Mouse (Mus musculus) forebrain, embryonic 11.5 days (tissue): ENCODE data around the gene Htra2. TPM values are rescaled to one million over a fixed set of nuclear protein-coding genes. Genes with fewer than 3 reads are reported as not detected.

Experiments
- ATAC-seq: fragments of 200-750 bp; cut with Nextera tagmentation; replicated peaks from 2 replicates; pipeline ENCODE4 v1.8.0; 2017; ENCODE audit warnings: moderate TSS enrichment; ENCODE audit not compliant: low FRiP score
- DNase-seq: peaks from one replicate; pipeline ENCODE4 v3.0.0-alpha.2; 2017; ENCODE audit warnings: low spot score
- H3K27ac ChIP-seq: fragments of 300-500 bp; sonication (generic); 2 replicates; pipeline ENCODE4 v1.5.1; 2014; ENCODE audit warnings: low read depth, low read length
- H3K27me3 ChIP-seq: fragments of 300-500 bp; sonication (generic); 2 replicates; pipeline ENCODE4 v1.6.1; 2014; ENCODE audit warnings: mild to moderate bottlenecking, low read length, mixed read lengths; ENCODE audit not compliant: control insufficient read depth, insufficient read depth
- H3K36me3 ChIP-seq: fragments of 300-500 bp; sonication (generic); 2 replicates; pipeline ENCODE4 v1.6.1; 2014; ENCODE audit warnings: mild to moderate bottlenecking, low read length, moderate library complexity, mixed read lengths; ENCODE audit not compliant: control insufficient read depth, insufficient read depth
- H3K4me1 ChIP-seq: fragments of 300-500 bp; sonication (generic); replicated peaks from 2 replicates; pipeline ENCODE4 v1.6.1; 2014; ENCODE audit warnings: low read length, mixed read lengths; ENCODE audit not compliant: control insufficient read depth, insufficient read depth
- H3K4me2 ChIP-seq: fragments of 300-500 bp; sonication (generic); 2 replicates; pipeline ENCODE4 v1.6.1; 2014; ENCODE audit warnings: low read depth, mild to moderate bottlenecking, low read length, moderate library complexity, mixed read lengths; ENCODE audit not compliant: severe bottlenecking
- H3K4me3 ChIP-seq: fragments of 300-500 bp; sonication (generic); 2 replicates; pipeline ENCODE4 v1.5.1; 2014; ENCODE audit warnings: low read depth, low read length
- H3K9ac ChIP-seq: fragments of 300-500 bp; sonication (generic); 2 replicates; pipeline ENCODE4 v1.6.1; 2014; ENCODE audit warnings: low read length
- H3K9me3 ChIP-seq: fragments of 300-500 bp; sonication (generic); 2 replicates; pipeline ENCODE4 v1.6.1; 2016; ENCODE audit warnings: low read length, mixed read lengths; ENCODE audit not compliant: control insufficient read depth
- WGBS: fragments of 180-500 bp; shearing (Covaris S2); extraction: QIAGEN DNeasy Blood & Tissue Kit; methylation state at CpG from one replicate; pipeline ENCODE4 v1.1.7; 2014; 5-methylcytosine and 5-hydroxymethylcytosine counted together
- polyA plus RNA-seq: library from polyadenylated mRNA; unstranded; fragments of >200 nt; fragmentation: Nextera tagmentation; extraction: Ambion mirVana; gene quantifications from 2 replicates; pipeline ENCODE4 v1.2.1, GENCODE M21; 2014

The Htra2 gene
- polyA plus RNA-seq, 1 experiment from 2014 or later, result 30.1 TPM

DNA sequence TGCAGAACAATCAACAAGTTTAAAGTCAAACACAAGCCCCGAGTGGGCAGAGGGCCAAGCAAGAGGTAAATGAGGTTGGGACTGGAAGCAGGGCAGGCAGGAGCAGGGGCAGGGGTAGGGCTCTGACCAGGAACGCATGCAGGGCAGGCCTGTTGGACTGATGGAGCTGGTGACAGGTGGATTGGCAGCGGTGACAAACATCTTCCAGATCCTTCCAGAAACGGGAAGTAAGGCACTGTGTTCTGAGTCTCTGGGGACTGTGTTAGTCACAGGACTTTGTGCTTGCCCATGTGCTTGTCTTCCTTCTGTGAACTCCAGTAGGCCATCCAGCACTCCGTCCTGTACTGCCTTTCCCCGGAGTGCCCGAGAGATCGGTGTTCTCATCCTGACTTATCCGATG is 10.3 kb downstream of the Htra2 start:
- WGBS, result 81% methylated on average over 9 of the region's 9 CpGs
- no peak for DNase-seq
- no peaks in the 10 kb centered on the region for H3K36me3 ChIP-seq

DNA sequence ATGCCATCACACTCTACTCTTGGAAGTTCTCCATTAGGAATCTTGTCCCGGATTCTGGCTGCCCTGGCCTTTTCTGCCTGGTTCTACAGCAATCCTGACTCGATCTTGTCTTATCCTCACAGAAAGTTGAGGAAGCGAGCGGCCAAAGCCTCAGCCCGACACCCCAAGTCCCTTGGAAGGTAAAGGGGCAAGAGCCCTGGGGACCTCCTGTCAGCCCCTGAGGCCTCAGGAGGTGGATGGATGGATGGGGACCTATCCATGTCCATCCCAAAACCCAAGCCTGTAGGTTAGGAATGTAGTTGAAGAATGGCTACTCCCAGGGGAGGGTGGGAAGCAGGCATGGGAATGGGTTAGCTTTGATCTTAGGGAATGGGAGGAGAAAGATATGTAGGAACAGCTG is 11.1 kb downstream of the Htra2 start:
- ATAC-seq (no peak), DNase-seq (no peak)
- Histone ChIP-seq H3K27ac (no peak overlapping the region), H3K27me3 (no peaks in the 10 kb centered on the region), H3K4me2 (no peak overlapping the region), H3K36me3 (no peaks in the 10 kb centered on the region), H3K9ac (no peak overlapping the region), H3K9me3 (no peaks in the 10 kb centered on the region), H3K4me3 (no peak overlapping the region), H3K4me1 (no peaks in the 10 kb centered on the region; the same call in 1 of the 2 replicates)
- WGBS, result 90% methylated on average over 5 of the region's 5 CpGs

More for the DNA sequence above, 10.3 kb downstream of the Htra2 start:
- Histone ChIP-seq H3K9ac (no peak overlapping the region), H3K9me3 (no peaks in the 10 kb centered on the region), H3K4me1 (no peaks in the 10 kb centered on the region; the same call in 1 of the 2 replicates), H3K4me3 (no peak overlapping the region), H3K27ac (no peak overlapping the region), H3K4me2 (no peak overlapping the region), H3K27me3 (no peaks in the 10 kb centered on the region)
- no peak for ATAC-seq

DNA sequence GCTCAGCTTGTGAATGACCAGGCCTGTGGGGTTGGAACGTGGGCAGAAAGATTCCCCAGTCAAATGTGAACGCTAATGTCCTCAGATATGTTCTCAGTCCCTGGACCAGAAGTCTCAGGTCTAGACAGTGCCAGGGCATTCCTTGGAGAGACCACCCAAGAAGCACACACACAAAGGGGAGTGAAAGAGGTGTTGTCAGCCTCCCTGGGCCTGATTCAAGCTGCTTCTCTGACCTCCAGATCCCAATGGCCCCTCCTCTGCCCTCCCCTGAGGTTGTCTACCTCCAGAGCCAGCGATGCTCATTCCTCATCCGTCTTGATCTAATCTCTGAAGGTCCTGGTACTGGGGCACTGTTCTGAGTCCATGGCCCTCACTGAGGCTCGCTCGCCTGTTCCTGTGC is 11.5 kb downstream of the Htra2 start:
- Histone ChIP-seq H3K4me2 (no peak overlapping the region), H3K4me1 (no peaks in the 10 kb centered on the region; the same call in 1 of the 2 replicates), H3K4me3 (no peak overlapping the region), H3K9me3 (no peaks in the 10 kb centered on the region), H3K27me3 (no peaks in the 10 kb centered on the region), H3K27ac (no peak overlapping the region), H3K9ac (no peak overlapping the region), H3K36me3 (no peaks in the 10 kb centered on the region)
- WGBS, result 78% methylated on average over 6 of the region's 6 CpGs
- ATAC-seq (no peak), DNase-seq (no peak)

DNA sequence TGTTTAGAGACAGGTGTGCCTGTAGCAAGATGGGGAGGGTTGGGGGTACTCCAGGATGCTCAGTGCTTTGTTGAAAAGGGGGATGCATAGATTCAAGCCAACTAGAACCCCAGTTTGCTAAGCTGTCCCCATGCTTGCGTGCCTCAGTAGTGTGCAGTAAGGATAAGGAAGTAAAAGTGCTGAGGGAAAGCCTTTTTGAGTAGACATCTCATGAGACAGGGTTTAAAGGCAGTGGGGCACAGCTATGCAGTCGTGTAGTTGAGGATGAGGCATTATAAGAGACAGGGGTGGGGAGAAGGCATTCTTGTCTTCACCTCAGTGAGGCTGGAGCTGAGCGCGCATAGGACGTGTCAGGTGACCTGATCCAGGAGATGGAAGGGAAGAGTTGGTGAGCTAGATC is 14.5 kb downstream of the Htra2 start:
- Histone ChIP-seq H3K9ac (no peak overlapping the region), H3K4me2 (no peak overlapping the region), H3K4me3 (no peak overlapping the region), H3K27me3 (peaks cover 2% of the 10 kb centered on the region; the same call in 1 of the 2 replicates), H3K4me1 (no peaks in the 10 kb centered on the region; the same call in 1 of the 2 replicates), H3K36me3 (no peaks in the 10 kb centered on the region), H3K9me3 (no peaks in the 10 kb centered on the region), H3K27ac (no peak overlapping the region)
- ATAC-seq, result no peak
- 74% methylated on average over 5 of the region's 5 CpGs for WGBS
- no peak for DNase-seq

DNA sequence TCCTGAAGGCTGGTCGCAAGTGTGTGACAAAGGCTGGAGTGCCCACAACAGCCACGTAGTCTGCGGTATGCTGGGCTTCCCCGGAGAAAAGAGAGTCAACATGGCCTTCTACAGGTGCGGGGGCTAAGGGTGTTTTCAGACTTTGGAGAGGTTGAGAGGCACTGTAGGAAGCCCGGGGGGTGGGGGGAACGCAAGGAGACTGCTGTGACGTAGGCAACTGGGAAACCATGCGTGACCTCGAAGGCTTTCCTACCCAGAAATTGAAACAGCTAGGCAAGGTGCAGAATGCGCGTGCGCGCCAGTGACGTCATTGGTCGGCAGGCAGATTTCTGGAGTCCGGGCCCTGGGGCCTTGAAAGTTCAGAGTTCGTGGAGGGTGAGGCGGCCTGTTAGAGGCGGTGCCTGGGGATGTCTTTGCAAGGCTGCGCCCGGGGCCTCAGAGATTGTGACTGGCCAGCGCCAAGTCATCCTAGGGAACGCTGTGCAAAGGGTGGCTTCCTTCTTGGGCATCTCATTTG is 16.5 kb downstream of the Htra2 start:
- peak; percentile 60 for ATAC-seq
- Histone ChIP-seq H3K4me2 (peak overlapping the region; percentile 45), H3K9me3 (no peaks in the 10 kb centered on the region), H3K27ac (no peak overlapping the region), H3K9ac (peak overlapping the region; percentile 44; the same call in 1 of the 2 replicates), H3K27me3 (peaks cover 2% of the 10 kb centered on the region; the same call in 1 of the 2 replicates), H3K36me3 (no peaks in the 10 kb centered on the region), H3K4me3 (peak overlapping the region; percentile 18; the same call in 1 of the 2 replicates), H3K4me1 (peaks cover 4% of the 10 kb centered on the region; the same call in 1 of the 2 replicates)
- DNase-seq, result peak; percentile 92
- WGBS, result 6% methylated on average over 24 of the region's 24 CpGs

DNA sequence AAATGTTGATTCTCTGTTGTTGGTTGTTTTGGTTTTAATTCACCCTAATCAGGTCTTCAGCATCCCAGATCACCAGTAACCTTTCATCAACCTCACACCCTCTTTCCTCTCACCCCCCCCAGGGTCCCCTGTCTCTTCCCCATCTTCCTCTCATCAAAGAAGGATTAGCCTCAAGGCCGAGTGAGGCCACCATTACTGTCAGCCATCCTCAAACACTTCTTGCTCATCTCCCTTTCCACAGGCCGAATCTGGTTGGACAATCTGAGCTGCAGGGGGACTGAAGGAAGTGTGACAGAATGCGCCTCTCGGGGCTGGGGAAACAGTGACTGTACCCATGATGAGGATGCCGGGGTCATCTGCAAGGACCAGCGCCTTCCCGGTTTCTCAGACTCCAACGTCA is 17.9 kb downstream of the Htra2 start:
- Histone ChIP-seq H3K9ac (no peak overlapping the region), H3K4me2 (no peak overlapping the region), H3K27ac (no peak overlapping the region), H3K4me3 (no peak overlapping the region), H3K9me3 (no peaks in the 10 kb centered on the region), H3K4me1 (peaks cover 7% of the 10 kb centered on the region), H3K36me3 (no peaks in the 10 kb centered on the region), H3K27me3 (peaks cover 5% of the 10 kb centered on the region)
- no peak for DNase-seq
- WGBS, result 78% methylated on average over 8 of the region's 8 CpGs
- no peak for ATAC-seq

DNA sequence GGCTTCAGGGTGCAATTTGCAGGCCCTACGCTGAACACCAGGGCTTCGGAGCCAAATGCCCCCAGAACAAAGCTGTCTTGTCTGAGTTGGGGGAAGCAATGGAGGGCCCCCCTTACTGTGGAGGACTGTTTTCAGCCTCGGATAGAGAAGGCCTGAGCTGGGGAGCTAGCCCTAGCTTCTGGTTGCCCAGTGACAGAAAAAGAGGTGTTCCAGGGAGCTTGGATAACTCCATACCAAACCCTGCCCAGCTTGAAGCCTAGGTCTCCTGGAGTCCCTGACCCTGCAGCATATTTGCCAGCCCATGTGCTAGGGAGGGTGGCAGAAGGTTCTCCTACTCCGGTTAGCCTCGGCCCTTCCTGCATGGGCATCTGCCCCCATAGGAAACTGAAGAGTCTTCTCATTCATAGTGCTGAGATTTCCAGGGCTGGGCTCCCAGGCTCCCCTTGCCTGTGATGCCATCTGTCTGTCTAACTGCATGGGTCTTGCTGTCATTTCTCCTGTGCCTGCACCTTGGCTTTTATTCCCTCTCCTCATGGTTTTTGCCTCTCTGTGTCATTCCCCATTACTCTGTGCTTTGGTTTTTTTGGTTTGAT is 20.5 kb downstream of the Htra2 start:
- peak overlapping the region; percentile 43; the same call in 1 of the 2 replicates for H3K4me3 ChIP-seq
- peak overlapping the region; percentile 90 for H3K4me2 ChIP-seq
- H3K36me3 ChIP-seq, result no peaks in the 10 kb centered on the region
- no peak for ATAC-seq
- H3K27ac ChIP-seq, result no peak overlapping the region
- DNase-seq, result peak; percentile 51
- WGBS, result 23% methylated on average over 5 of the region's 5 CpGs
- H3K9ac ChIP-seq, result peak overlapping the region; percentile 63
- peaks cover 7% of the 10 kb centered on the region for H3K4me1 ChIP-seq
- no peaks in the 10 kb centered on the region for H3K9me3 ChIP-seq
- peaks cover 21% of the 10 kb centered on the region for H3K27me3 ChIP-seq

DNA sequence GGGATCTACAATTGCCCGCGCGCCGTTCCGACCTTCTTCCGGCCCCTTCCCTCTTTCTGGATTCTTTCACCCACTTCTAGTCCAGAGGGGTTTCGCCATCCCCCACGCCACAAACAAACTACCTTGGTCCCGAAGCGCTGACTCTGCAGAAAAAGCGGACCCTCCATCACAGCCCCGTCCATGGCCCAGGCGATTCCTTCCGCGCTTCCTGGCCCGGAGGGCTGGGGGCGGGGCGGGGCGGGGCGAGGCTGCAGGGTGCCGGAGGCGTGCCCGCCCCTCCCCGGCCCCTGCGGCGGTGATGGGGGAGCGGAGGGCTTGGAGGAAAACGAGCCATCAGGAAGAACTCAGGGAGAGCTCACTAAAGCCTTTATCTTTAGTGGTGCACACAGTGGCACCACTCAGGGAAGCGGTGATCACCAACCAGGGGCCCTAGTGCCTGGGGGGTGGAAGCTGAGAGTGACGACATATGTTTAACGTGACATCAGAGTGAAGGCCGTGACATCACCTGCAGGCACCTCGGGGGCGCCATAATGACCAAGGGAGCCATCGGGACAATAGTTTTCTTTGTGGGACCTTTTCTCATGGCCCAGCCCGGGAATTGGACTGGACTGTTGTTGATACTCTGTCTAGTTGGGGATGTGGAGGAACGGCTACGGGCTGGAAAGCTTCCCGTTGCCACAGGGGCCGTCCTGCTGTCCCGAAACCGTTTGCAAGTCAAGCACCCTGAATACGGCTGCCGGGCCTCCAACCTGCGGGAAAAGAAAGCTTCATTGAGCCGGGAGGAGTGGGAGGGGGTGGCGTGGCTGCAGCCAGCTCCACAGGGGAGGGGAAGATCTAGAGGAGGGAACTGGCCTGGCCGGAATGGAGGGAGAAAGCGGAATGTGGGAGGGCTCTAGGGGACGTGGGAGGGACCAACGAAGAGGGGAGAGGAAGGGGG is 21.6 kb downstream of the Htra2 start, which contains the start of the genes Dok1 and Loxl3:
Gene Dok1 (minus strand): TSS at position 223 of the 937 bp plus-strand sequence.
Gene Loxl3 (plus strand): TSS at position 925 of the 937 bp plus-strand sequence.
- peak; percentile 80 for ATAC-seq
- H3K4me3 ChIP-seq, result peak within 1 kb of the TSS; percentile 43
- H3K9me3 ChIP-seq, result no peaks in the 10 kb centered on the region
- H3K4me2 ChIP-seq, result peak within 1 kb of the TSS; percentile 90
- under 1% methylated on average over 51 of the region's 51 CpGs for WGBS
- H3K9ac ChIP-seq, result peak within 1 kb of the TSS; percentile 63
- DNase-seq, result peak; percentile 86
- peaks cover 7% of the 10 kb centered on the region for H3K4me1 ChIP-seq
- H3K27me3 ChIP-seq, result peaks cover 21% of the 10 kb centered on the region
- H3K36me3 ChIP-seq, result no peaks in the 10 kb centered on the region
- peak within 1 kb of the TSS; percentile 68 for H3K27ac ChIP-seq
